Mouse (Mus musculus) common myeloid progenitor, adult 5-6 weeks (primary cell): ENCODE data around the gene Myo15b. TPM values are rescaled to one million over a fixed set of nuclear protein-coding genes. Genes with fewer than 3 reads are reported as not detected.
"Not testable (repeated sequence)": the region's sequence is repeated elsewhere in the genome, so short reads cannot be mapped to it uniquely, and the experiment has no call there.

ENCODE experiments used
- ATAC-seq: replicated peaks from 2 replicates; pipeline ENCODE4 v1.8.0; 2016; ENCODE audit warnings: low read depth, mild to moderate bottlenecking, moderate TSS enrichment, inconsistent platforms; ENCODE audit not compliant: poor library complexity, severe bottlenecking
- total RNA-seq: library from RNA; stranded (forward); fragments of 200-1000, 187-1606 nt; gene quantifications from 2 replicates; pipeline ENCODE4 v1.2.3, GENCODE M21; 2017

Myo15b gene
- total RNA-seq, 1 experiment from 2014 or later, result 3.7 TPM

DNA sequence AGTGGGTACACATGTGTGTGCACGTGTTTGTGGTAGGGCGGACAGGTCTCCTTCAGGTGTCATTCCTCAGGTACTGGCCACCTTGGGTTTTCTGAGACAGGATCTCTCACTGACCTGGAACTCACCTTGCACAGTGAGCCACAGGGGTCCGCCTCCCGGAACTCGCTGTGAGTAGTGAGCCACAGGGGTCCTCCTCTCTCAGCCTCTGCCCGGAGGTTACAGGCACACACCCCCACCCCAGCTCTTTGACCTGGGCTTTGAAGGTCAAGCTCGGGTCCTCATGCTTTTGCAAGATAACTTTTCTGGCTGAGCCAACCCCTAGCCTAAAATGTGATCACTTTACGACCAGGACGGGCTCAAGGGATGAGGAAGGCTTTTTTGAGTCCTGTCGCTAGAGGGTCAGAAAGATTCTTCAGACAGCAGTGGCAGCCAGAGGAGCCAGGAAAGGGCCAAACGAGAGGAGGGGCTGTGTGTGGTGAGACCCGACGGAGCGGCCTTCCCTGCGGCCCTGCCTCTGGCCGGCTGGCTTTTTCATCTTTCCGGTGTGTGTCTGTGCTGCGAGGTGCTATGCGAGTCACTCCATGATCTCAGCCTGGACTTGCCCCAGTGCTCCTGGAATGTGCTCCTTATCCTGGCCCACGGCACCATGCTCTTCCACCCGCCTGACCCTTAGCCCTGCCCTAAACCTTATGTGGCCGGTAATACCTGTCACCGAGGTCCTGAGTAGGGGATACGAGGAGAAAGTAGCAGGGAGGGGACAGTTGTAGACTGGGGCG is 27.5 kb upstream of the Myo15b start:
- no peak for ATAC-seq

- ATAC-seq, result no peak
Observed at GRCm38 (mm10) chr11:115831518-115831917, 26.7 kb upstream of the Myo15b start.

- ATAC-seq, result no peak
Observed at GRCm38 (mm10) chr11:115832064-115832463, 26.1 kb upstream of the Myo15b start.

DNA sequence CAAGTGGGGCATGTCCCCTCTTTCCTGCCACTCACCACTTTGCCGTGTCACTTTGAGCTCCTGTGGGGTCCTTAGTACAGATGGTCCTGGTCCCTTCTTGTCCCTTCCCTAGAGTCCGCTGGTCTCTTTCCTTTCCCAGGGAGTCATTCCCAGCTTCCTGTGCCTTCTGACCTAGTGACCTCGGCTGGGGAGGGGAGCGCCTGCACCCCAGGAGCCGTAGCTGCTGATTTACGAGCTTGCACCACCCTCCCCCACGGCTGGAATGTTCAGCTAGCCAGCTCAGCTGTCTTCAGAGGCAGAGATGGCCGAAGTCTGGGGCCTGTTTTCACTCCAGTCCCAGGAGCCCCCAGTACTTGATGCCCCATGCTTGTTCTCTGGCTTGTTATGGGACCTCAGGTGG is 25.7 kb upstream of the Myo15b start:
- no peak for ATAC-seq

DNA sequence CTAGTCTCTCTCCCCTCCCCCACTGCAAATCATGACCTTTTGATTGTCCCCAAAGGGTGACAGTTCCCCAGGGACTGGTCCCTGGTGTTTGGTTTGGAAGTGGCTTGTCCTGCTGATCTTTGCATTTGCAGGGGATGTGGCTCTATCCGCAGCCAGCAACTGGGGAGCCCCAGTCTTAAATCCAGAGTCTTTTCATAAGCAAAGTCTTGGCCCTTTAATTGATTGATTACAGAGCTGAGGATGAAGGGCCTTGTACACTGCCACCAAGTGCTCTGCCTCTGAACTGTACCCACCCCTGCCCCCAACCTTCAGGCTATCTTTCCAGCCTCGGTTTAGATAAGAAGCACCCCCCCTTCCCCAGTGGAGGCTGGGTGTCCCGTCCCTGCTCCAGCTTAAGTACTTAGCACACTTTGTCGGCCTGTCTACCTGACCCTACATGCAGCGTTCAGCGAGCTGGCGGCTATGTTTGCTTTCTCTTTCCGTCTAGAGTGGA is 25.1 kb upstream of the Myo15b start:
- no peak for ATAC-seq

DNA sequence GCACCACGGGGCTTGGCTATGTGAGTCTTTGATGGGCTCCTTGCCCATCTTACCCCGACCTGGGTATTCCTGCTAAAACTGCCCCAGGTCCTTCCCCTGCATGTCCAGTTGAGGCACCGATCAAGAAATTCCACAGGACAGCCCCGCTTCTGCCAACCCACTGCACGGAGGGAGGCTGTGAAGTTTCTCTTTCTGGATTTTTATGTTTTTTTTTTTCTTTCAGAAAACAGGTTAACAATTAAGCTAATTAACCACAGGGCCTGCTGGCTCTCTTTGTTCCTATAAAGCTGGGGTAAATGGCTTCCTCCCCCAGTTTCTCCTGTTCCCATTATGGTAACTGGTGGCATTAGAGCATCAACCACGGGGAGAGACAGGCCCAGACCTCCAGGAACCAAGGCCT is 24.2 kb upstream of the Myo15b start:
- no peak for ATAC-seq

GRCm38 (mm10) chr11:115836656-115837395 is 21.4 kb upstream of the Myo15b start:
- no peak for ATAC-seq

DNA sequence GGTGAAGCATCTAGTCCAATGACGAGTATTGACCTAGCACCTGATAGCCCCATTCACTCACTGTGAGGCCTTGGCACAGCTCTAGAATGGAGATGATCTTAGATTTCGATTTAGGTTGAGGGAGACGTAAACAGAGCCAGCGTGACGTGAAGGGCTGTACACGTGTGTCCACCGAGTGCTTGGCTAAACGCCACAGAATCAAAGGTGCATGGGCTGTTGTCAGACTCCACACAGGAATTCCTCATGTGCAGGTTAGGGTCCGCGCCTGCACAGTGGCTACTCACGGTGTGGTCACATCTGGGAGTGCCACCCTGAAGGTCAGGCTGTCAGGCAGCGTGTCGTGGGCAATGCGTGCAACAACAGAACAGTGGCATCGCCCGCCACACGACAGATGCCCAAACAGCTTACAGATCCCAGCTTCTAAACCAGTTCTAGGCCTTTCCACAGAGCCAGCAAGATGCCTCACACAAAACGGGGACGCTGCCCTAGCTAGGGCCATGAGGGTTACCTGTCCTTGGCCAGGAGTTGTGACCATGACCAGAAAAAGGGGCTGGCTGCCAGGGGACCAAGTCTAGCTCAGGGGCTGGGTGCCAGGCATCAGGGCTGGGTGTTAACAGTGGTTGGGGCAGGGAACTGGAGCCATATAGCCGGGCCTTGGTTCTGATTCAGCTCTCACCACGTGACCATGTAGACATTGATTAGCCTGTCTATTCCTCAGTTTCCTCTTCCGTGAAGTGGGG is 20.4 kb upstream of the Myo15b start:
- no peak for ATAC-seq

- ATAC-seq, result peak; percentile 48
Observed at GRCm38 (mm10) chr11:115838895-115839311, 19.3 kb upstream of the Myo15b start.

- no peak for ATAC-seq
Observed at GRCm38 (mm10) chr11:115839732-115840131, 18.5 kb upstream of the Myo15b start.

GRCm38 (mm10) chr11:115841044-115841443 is 17.2 kb upstream of the Myo15b start:
- ATAC-seq, result no peak

GRCm38 (mm10) chr11:115841961-115842550 is 16.1 kb upstream of the Myo15b start:
- peak; percentile 63; the same call in 1 of the 2 replicates for ATAC-seq

- ATAC-seq, result no peak
Observed at GRCm38 (mm10) chr11:115843141-115843890, 14.9 kb upstream of the Myo15b start.

GRCm38 (mm10) chr11:115843891-115844239 is 14.3 kb upstream of the Myo15b start:
- no peak for ATAC-seq

DNA sequence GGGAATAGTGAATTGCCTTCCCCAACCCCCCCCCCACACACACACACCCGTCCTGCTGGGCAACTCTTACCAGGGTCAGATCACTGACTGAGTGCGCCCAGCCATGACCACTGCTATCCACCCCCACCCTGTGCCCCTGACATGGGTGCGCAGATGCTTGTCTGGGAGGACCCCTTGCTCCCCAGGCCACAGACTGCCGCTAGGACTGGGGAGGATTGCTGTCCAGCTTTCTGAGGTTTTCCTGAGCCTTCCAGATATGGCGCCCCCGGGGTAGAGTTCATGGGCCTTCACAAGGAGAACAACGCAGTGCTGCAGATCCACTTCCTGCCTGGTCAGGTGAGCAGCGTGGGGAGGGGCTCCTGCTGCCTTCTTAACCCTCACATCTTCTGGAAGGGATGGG is 14.0 kb upstream of the Myo15b start:
- ATAC-seq, result no peak

DNA sequence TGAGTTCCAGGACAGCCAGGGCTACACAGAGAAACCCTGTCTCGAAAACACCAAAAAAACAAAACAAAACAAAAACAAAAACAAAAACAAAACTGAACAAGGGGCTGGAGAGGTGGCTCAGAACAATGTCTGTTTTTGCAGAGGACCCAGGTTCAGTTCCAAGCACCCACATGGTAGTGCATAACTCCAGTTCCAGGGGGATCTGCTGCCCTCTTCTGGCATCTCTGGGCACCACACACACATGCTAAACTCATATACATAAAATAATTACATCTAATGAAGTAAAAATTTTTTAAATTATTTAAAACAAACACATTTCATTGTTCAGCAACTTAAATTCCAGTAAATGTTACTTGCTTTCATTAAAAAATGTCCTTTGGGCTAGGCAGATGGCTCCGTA is 12.4 kb upstream of the Myo15b start:
- ATAC-seq, result no peak

GRCm38 (mm10) chr11:115854674-115855073 is 3.5 kb upstream of the Myo15b start:
- no peak for ATAC-seq

GRCm38 (mm10) chr11:115857146-115857545 is 1.1 kb upstream of the Myo15b start:
- ATAC-seq, result not testable (repeated sequence)

DNA sequence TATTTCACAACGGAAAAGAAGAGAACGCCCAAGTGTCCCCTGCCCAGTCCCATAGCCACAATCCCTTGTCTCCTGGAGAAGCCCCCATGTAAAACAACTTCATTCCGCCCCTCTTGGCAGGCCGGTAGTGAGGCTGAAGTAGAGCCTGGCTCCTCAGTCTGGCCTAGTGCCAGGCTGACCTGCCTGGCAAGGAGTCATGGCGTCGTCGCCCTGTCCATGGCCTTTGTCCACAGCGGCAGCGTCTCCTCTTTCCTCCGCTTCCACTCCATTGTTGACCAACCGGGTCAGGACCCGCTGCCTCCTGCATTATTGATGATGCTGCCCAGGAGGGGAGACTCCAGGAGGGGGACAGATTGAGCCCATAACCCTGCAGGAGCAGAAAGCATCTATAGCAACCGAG is 270 bp upstream of the Myo15b start:
- ATAC-seq, result no peak
